Mouse (Mus musculus) CH12.LX (cell line): ENCODE data around the gene Zfp358. TPM values are rescaled to one million over a fixed set of nuclear protein-coding genes. Genes with fewer than 3 reads are reported as not detected.

Source experiments
- DNase-seq: peaks from one replicate; pipeline ENCODE4 v3.0.0-alpha.2; 2013; ENCODE audit errors: extremely low read depth
- H3K27ac ChIP-seq: 2 replicates; pipeline ENCODE4 v1.5.1; 2012; ENCODE audit warnings: low read depth, mild to moderate bottlenecking, control low read depth, moderate library complexity; ENCODE audit not compliant: insufficient read depth
- H3K27me3 ChIP-seq: replicated peaks from 2 replicates; pipeline ENCODE3; 2012; ENCODE audit warnings: inconsistent platforms
- H3K36me3 ChIP-seq, 2 experiments: replicated peaks in 1 of 2; 2 replicates each; pipeline versions ENCODE3 to v1.6.1; 2012; ENCODE audit warnings: inconsistent platforms in 1 of 2, low read length in 1 of 2, mild to moderate bottlenecking in 1 of 2, mixed read lengths in 1 of 2, moderate library complexity in 1 of 2; ENCODE audit not compliant: control insufficient read depth in 1 of 2, insufficient read depth in 1 of 2
- H3K4me1 ChIP-seq, 2 experiments: 2 replicates each; pipeline ENCODE4 v1.6.1; 2012; ENCODE audit warnings: inconsistent platforms in 1 of 2, moderate library complexity in 1 of 2; ENCODE audit not compliant: insufficient read depth in 2 of 2, control insufficient read depth in 1 of 2
- H3K4me2 ChIP-seq: 2 replicates; pipeline ENCODE4 v1.6.1; 2012; ENCODE audit warnings: low read depth, mild to moderate bottlenecking, control low read depth; ENCODE audit not compliant: poor library complexity, insufficient read depth, severe bottlenecking
- H3K4me3 ChIP-seq, 3 experiments: fragments of 150-350 bp in 1 of 3; sonication (generic) in 1 of 3; replicated peaks in 1 of 3; 2 replicates each; pipeline versions ENCODE3 to v1.5.1; 2011 to 2012; ENCODE audit warnings: low read depth in 2 of 3, low read length in 2 of 3, mild to moderate bottlenecking in 2 of 3, moderate library complexity in 2 of 3, control low read depth in 1 of 3, improper control_type of control experiment in 1 of 3, inconsistent platforms in 1 of 3, mixed read lengths in 1 of 3; ENCODE audit not compliant: poor library complexity in 1 of 3
- H3K79me2 ChIP-seq: replicated peaks from 2 replicates; pipeline ENCODE4 v1.6.1; 2012; ENCODE audit warnings: mild to moderate bottlenecking, moderate library complexity; ENCODE audit not compliant: control insufficient read depth, poor library complexity, insufficient read depth, severe bottlenecking; ENCODE audit errors: extremely low read depth
- H3K9ac ChIP-seq: 2 replicates; pipeline ENCODE4 v1.6.1; 2012; ENCODE audit warnings: low read depth, mild to moderate bottlenecking, control low read depth, moderate library complexity; ENCODE audit not compliant: insufficient read depth
- H3K9me3 ChIP-seq: replicated peaks from 2 replicates; pipeline ENCODE3; 2012; ENCODE audit warnings: low read length, inconsistent platforms, mixed read lengths
- BHLHE40 ChIP-seq: IDR thresholded peaks from 2 replicates; pipeline ENCODE4 v1.6.1; 2011; ENCODE audit warnings: mild to moderate bottlenecking, low read depth, low read length, improper control_type of control experiment
- CHD1 ChIP-seq: IDR thresholded peaks from 2 replicates; pipeline ENCODE4 v1.6.1; 2012; ENCODE audit warnings: low read depth, low read length, improper control_type of control experiment, inconsistent platforms
- CHD2 ChIP-seq: IDR thresholded peaks from 2 replicates; pipeline ENCODE4 v1.6.1; 2011; ENCODE audit warnings: low read length, improper control_type of control experiment
- CTCF ChIP-seq, 2 experiments: IDR thresholded peaks in 1 of 2; conservative IDR thresholded peaks in 1 of 2; 2 replicates each; pipeline ENCODE4 v1.5.1; 2011 to 2012; ENCODE audit warnings: low read depth in 2 of 2, low read length in 2 of 2, improper control_type of control experiment in 1 of 2, inconsistent platforms in 1 of 2, mild to moderate bottlenecking in 1 of 2, moderate library complexity in 1 of 2
- E2F4 ChIP-seq: IDR thresholded peaks from 2 replicates; pipeline ENCODE4 v1.6.1; 2011; ENCODE audit warnings: low read depth, low read length, improper control_type of control experiment; ENCODE audit not compliant: insufficient replicate concordance
- ELF1 ChIP-seq: IDR thresholded peaks from 2 replicates; pipeline ENCODE4 v1.6.1; 2014; ENCODE audit warnings: low read depth, mild to moderate bottlenecking, inconsistent platforms, low read length, improper control_type of control experiment
- EP300 ChIP-seq: IDR thresholded peaks from 2 replicates; pipeline ENCODE4 v1.6.1; 2011; ENCODE audit warnings: low read length, improper control_type of control experiment
- ETS1 ChIP-seq: conservative IDR thresholded peaks from 2 replicates; pipeline ENCODE4 v1.6.1; 2012; ENCODE audit warnings: low read depth, mild to moderate bottlenecking, inconsistent platforms, low read length, improper control_type of control experiment, moderate library complexity
- GABPA ChIP-seq: IDR thresholded peaks from 2 replicates; pipeline ENCODE4 v1.6.1; 2012; ENCODE audit warnings: low read depth, low read length, improper control_type of control experiment, inconsistent platforms; ENCODE audit not compliant: insufficient replicate concordance
- IRF4 ChIP-seq: IDR thresholded peaks from 2 replicates; pipeline ENCODE4 v1.6.1; 2014; ENCODE audit warnings: low read depth, mild to moderate bottlenecking, inconsistent platforms, low read length, improper control_type of control experiment
- JUN ChIP-seq: IDR thresholded peaks from 2 replicates; pipeline ENCODE4 v1.6.1; 2011; ENCODE audit warnings: low read depth, mild to moderate bottlenecking, low read length, improper control_type of control experiment, moderate library complexity; ENCODE audit not compliant: insufficient read depth
- MAFK ChIP-seq: IDR thresholded peaks from 2 replicates; pipeline ENCODE4 v1.6.1; 2011; ENCODE audit warnings: low read length, improper control_type of control experiment; ENCODE audit not compliant: insufficient replicate concordance
- MAX ChIP-seq: IDR thresholded peaks from 2 replicates; pipeline ENCODE4 v1.6.1; 2011; ENCODE audit warnings: low read length, improper control_type of control experiment
- MAZ ChIP-seq: IDR thresholded peaks from 2 replicates; pipeline ENCODE4 v1.6.1; 2012; ENCODE audit warnings: low read depth, mild to moderate bottlenecking, inconsistent platforms, low read length, improper control_type of control experiment, moderate library complexity
- MXI1 ChIP-seq: IDR thresholded peaks from 2 replicates; pipeline ENCODE4 v1.6.1; 2011; ENCODE audit warnings: mild to moderate bottlenecking, low read depth, low read length, improper control_type of control experiment
- MYC ChIP-seq: IDR thresholded peaks from 2 replicates; pipeline ENCODE4 v1.6.1; 2011; ENCODE audit warnings: low read depth, mild to moderate bottlenecking, improper control_type of control experiment, low read length
- NELFE ChIP-seq: IDR thresholded peaks from 2 replicates; pipeline ENCODE4 v1.6.1; 2011; ENCODE audit warnings: low read depth, low read length, improper control_type of control experiment
- NRF1 ChIP-seq: IDR thresholded peaks from 2 replicates; pipeline ENCODE4 v1.6.1; 2014; ENCODE audit warnings: low read depth, mild to moderate bottlenecking, inconsistent platforms, low read length, improper control_type of control experiment, moderate library complexity
- PAX5 ChIP-seq: IDR thresholded peaks from 2 replicates; pipeline ENCODE4 v1.6.1; 2012; ENCODE audit warnings: low read length, inconsistent platforms, mixed read lengths
- POLR2A ChIP-seq: IDR thresholded peaks from 2 replicates; pipeline ENCODE4 v1.6.1; 2011; ENCODE audit warnings: low read depth, mild to moderate bottlenecking, improper control_type of control experiment, low read length
- POLR2AphosphoS2 ChIP-seq: IDR thresholded peaks from 2 replicates; pipeline ENCODE4 v1.6.1; 2011; ENCODE audit warnings: low read depth, low read length, improper control_type of control experiment
- RAD21 ChIP-seq: IDR thresholded peaks from 2 replicates; pipeline ENCODE4 v1.6.1; 2011; ENCODE audit warnings: low read depth, mild to moderate bottlenecking, low read length, improper control_type of control experiment, moderate library complexity
- SIN3A ChIP-seq: IDR thresholded peaks from 2 replicates; pipeline ENCODE4 v1.6.1; 2012; ENCODE audit warnings: low read length, improper control_type of control experiment, inconsistent platforms
- SMC3 ChIP-seq: IDR thresholded peaks from 2 replicates; pipeline ENCODE4 v1.6.1; 2011; ENCODE audit warnings: low read depth, low read length, improper control_type of control experiment
- TBP ChIP-seq: conservative IDR thresholded peaks from 2 replicates; pipeline ENCODE4 v1.6.1; 2011; ENCODE audit warnings: low read depth, low read length, improper control_type of control experiment
- TCF12 ChIP-seq: IDR thresholded peaks from 2 replicates; pipeline ENCODE4 v1.6.1; 2014; ENCODE audit warnings: low read depth, mild to moderate bottlenecking, inconsistent platforms, low read length, improper control_type of control experiment
- UBTF ChIP-seq: IDR thresholded peaks from 2 replicates; pipeline ENCODE4 v1.6.1; 2012; ENCODE audit warnings: low read depth, mild to moderate bottlenecking, inconsistent platforms, low read length, improper control_type of control experiment, moderate library complexity
- USF1 ChIP-seq: IDR thresholded peaks from 2 replicates; pipeline ENCODE4 v1.6.1; 2014; ENCODE audit warnings: low read depth, mild to moderate bottlenecking, inconsistent platforms, low read length, improper control_type of control experiment
- ZKSCAN1 ChIP-seq: IDR thresholded peaks from 2 replicates; pipeline ENCODE4 v1.6.1; 2012; ENCODE audit warnings: low read depth, inconsistent platforms, low read length, improper control_type of control experiment, borderline replicate concordance
- ZNF384 ChIP-seq: IDR thresholded peaks from 2 replicates; pipeline ENCODE4 v1.6.1; 2012; ENCODE audit warnings: low read depth, low read length, improper control_type of control experiment, inconsistent platforms
- dilution Hi-C: fragments of 300-500 bp; cut with MboI; formaldehyde crosslinking; loops from 2 replicates; pipeline ENCODE4 v1.14.3; 2020; ENCODE audit warnings: low sequenced_read_pairs; ENCODE audit not compliant: extremely low pct_unique_long_range_greater_than_20kb, extremely low pct_ligation_motif_present
- in situ Hi-C: fragments of 300-500 bp; cut with MboI; formaldehyde crosslinking; loops from 3 replicates; pipeline ENCODE4 v1.14.3; 2019; ENCODE audit warnings: low sequenced_read_pairs, low pct_ligation_motif_present, low pct_unique_long_range_greater_than_20kb, mixed read lengths
- polyA plus RNA-seq: library from polyadenylated mRNA; unstranded; fragments of >175 nt; gene quantifications from 2 replicates; pipeline ENCODE4 v1.2.1, GENCODE M21; 2012; ENCODE audit warnings: low read depth; ENCODE audit not compliant: insufficient read length
- total RNA-seq, 2 experiments: library from RNA; depleted of rRNA; stranded (reverse); fragments of 300-350 nt in 1 of 2; fragments of >200 nt in 1 of 2; gene quantifications; 2 replicates each; pipeline ENCODE4 v1.2.3; 2012 to 2014

The Zfp358 gene
- total and polyA plus RNA-seq, 3 experiments = 0.17 to 0.64 (median 0.54) TPM

GRCm38 (mm10) chr8:3499751-3500150 lies 6.8 kb downstream of the Zfp358 start:
- Histone ChIP-seq H3K27ac (no peak overlapping the region), H3K36me3 (peaks cover 0 to 6% of the 10 kb centered on the region in 2 experiments), H3K4me2 (peak overlapping the region; percentile 51), H3K4me1 (peaks cover 2 to 15% of the 10 kb centered on the region in 2 experiments; a peak in 3 of 4 replicates), H3K9ac (peak overlapping the region; percentile 77), H3K4me3 (peak overlapping the region; percentile 63 to 81 (median 70)), H3K79me2 (no peaks in the 10 kb centered on the region), H3K27me3 (peaks cover 28% of the 10 kb centered on the region), H3K9me3 (no peaks in the 10 kb centered on the region)
- in situ Hi-C loops = no loop called here
- no peak for DNase-seq
- dilution Hi-C loops = no loop called here
- TF ChIP-seq ZNF384 (no peak), PAX5 (no peak), MYC (no peak), ZKSCAN1 (no peak), NRF1 (no peak), CHD2 (no peak), USF1 (no peak), MAZ (no peak; the same call in 1 of the 2 replicates)

- H3K27ac ChIP-seq = no peak within 1 kb of the TSS
- in situ Hi-C loops = no loop called here
- H3K4me2 ChIP-seq = peak within 1 kb of the TSS; percentile 81
- peaks cover 0 to 13% of the 10 kb centered on the region in 2 experiments for H3K36me3 ChIP-seq
- peaks cover 21% of the 10 kb centered on the region for H3K27me3 ChIP-seq
- H3K9me3 ChIP-seq = no peaks in the 10 kb centered on the region
- peaks cover 2 to 15% of the 10 kb centered on the region in 2 experiments; a peak in 3 of 4 replicates for H3K4me1 ChIP-seq
- H3K9ac ChIP-seq = peak within 1 kb of the TSS; percentile 77
- H3K79me2 ChIP-seq = no peaks in the 10 kb centered on the region
- DNase-seq = peak; percentile 93
- peak within 1 kb of the TSS; percentile 63 to 81 (median 70) for H3K4me3 ChIP-seq
- dilution Hi-C loops = no loop called here
- peak; percentile 90 for TF ChIP-seq SIN3A
- peak; percentile 92 for TF ChIP-seq MXI1
- TF ChIP-seq E2F4 = no peak
- TF ChIP-seq RAD21 = no peak
- TF ChIP-seq POLR2A = peak; percentile 80
- no peak for TF ChIP-seq SMC3
- TF ChIP-seq PAX5 = no peak
- peak; percentile 99 for TF ChIP-seq NRF1
- peak; percentile 80; the same call in 1 of the 2 replicates for TF ChIP-seq NELFE
- TF ChIP-seq ZNF384 = no peak
- TF ChIP-seq UBTF = no peak
- no peak for TF ChIP-seq CHD1
- TF ChIP-seq MYC = peak; percentile 32; the same call in 1 of the 2 replicates
- TF ChIP-seq EP300 = no peak
- TF ChIP-seq TBP = peak; percentile 55; the same call in 1 of the 2 replicates
- no peak for TF ChIP-seq JUN
- TF ChIP-seq CTCF (conservative IDR thresholded peaks at IDR 0.05 in 1 of 2, IDR thresholded peaks at IDR 0.05 in 1 of 2; ENCODE audit: low read depth in 2 of 2, low read length in 2 of 2) = no peak
- TF ChIP-seq MAFK = no peak
- no peak for TF ChIP-seq GABPA
- TF ChIP-seq POLR2AphosphoS2 = no peak
- TF ChIP-seq BHLHE40 = peak; percentile 99
- no peak for TF ChIP-seq CHD2
- peak; percentile 55; the same call in 1 of the 2 replicates for TF ChIP-seq ETS1
- TF ChIP-seq ZKSCAN1 = no peak
- peak; percentile 99 for TF ChIP-seq MAX
- peak; percentile 68; the same call in 1 of the 2 replicates for TF ChIP-seq IRF4
- TF ChIP-seq ELF1 = peak; percentile 50
- TF ChIP-seq TCF12 = peak; percentile 84
- TF ChIP-seq MAZ = no peak; the same call in 1 of the 2 replicates
These were observed 7.5 kb downstream of the Zfp358 start, which contains the start of gene Mcoln1 for GRCm38 (mm10) chr8:3500235-3501090. TSS of gene Mcoln1 (plus strand) at chr8:3500457.
